Mouse (Mus musculus): ENCODE measurements at regions not wholly inside any gene's neighbourhood (a gene's known extent, or its start where the extent isn't known, plus 50 kb on each side); places are given as distances from the start of the nearest gene placed in this dataset.

DNA sequence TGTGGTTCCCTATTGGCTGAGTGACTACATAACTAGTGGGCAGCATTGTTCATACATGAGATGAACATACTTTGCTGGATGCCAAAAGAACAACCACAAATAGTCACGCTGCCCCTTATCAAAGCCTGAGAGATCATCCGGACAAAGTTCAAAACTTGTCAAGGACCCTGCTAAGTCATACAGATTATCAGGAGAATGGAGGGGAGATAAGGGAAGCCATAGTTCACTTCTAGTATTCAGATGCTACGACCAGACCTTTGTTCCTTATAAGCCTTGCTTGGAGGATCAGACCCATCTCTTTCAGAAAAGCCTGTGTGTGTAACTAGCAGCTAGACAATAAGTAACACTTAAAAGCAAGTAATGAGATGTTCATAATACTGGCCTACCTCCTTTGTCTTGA lies 97.0 kb upstream of the Mamld1 start:
- WGBS (ENCODE audit: insufficient replicate concordance), result 70% methylated on average over 3 of the region's 3 CpGs
- Histone ChIP-seq H3K9me3 (ENCODE audit: low read length) (no peaks in the 10 kb centered on the region), H3K4me3 (ENCODE audit: low read depth, low read length) (no peak overlapping the region), H3K4me1 (ENCODE audit: insufficient read depth) (no peaks in the 10 kb centered on the region), H3K27me3 (ENCODE audit: insufficient read depth, low read length) (no peaks in the 10 kb centered on the region), H3K27ac (ENCODE audit: low read depth) (no peak overlapping the region), H3K4me2 (ENCODE audit: low read depth, low read length) (no peak overlapping the region), H3K9ac (replicated peaks) (no peak overlapping the region), H3K36me3 (replicated peaks; ENCODE audit: insufficient read depth, low read length) (no peaks in the 10 kb centered on the region)
- DNase-seq (no peak), ATAC-seq (no peak)
- no peak for TF ChIP-seq EP300 (IDR thresholded peaks at IDR 0.05; ENCODE audit: low read depth)
- TF ChIP-seq CTCF (IDR thresholded peaks at IDR 0.05; ENCODE audit: low read depth), result no peak
